Mouse (Mus musculus) forebrain, embryonic 10.5 days (tissue): ENCODE results near the gene Patj. TPM values are rescaled to one million over a fixed set of nuclear protein-coding genes. Genes with fewer than 3 reads are reported as not detected.

Source experiments
- DNase-seq: peaks from one replicate; pipeline ENCODE4 v3.0.0-alpha.2; 2017; ENCODE audit warnings: low spot score; ENCODE audit errors: extremely low spot score
- H3K27ac ChIP-seq: fragments of 300-500 bp; sonication (generic); 2 replicates; pipeline ENCODE4 v1.5.1; 2016; ENCODE audit warnings: mild to moderate bottlenecking
- H3K27me3 ChIP-seq: fragments of 300-500 bp; sonication (generic); 2 replicates; pipeline ENCODE4 v1.6.1; 2016; ENCODE audit warnings: mild to moderate bottlenecking; ENCODE audit not compliant: poor library complexity, severe bottlenecking
- H3K36me3 ChIP-seq: fragments of 300-500 bp; sonication (generic); replicated peaks from 2 replicates; pipeline ENCODE4 v1.6.1; 2016; ENCODE audit warnings: mild to moderate bottlenecking, moderate library complexity
- H3K4me1 ChIP-seq: fragments of 300-500 bp; sonication (generic); 2 replicates; pipeline ENCODE4 v1.6.1; 2016
- H3K4me3 ChIP-seq: fragments of 300-500 bp; sonication (generic); 2 replicates; pipeline ENCODE4 v1.5.1; 2016; ENCODE audit warnings: mild to moderate bottlenecking, moderate library complexity
- H3K9me3 ChIP-seq: fragments of 300-500 bp; sonication (generic); 2 replicates; pipeline ENCODE4 v1.6.1; 2016; ENCODE audit warnings: mild to moderate bottlenecking, moderate library complexity
- WGBS: fragments of 180-500 bp; shearing (Covaris S2); methylation state at CpG from one replicate; pipeline ENCODE4 v1.1.7; 2016; 5-methylcytosine and 5-hydroxymethylcytosine counted together
- polyA plus RNA-seq: library from polyadenylated mRNA; unstranded; fragments of >200 nt; fragmentation: Nextera tagmentation; extraction: Ambion mirVana; gene quantifications from 2 replicates; pipeline ENCODE4 v1.2.1, GENCODE M21; 2016

Patj gene
- polyA plus RNA-seq, 1 experiment from 2014 or later = 11.2 TPM

- no peak for DNase-seq
- H3K27me3 ChIP-seq = no peaks in the 10 kb centered on the region
- H3K4me3 ChIP-seq = no peak overlapping the region
- peaks cover 5% of the 10 kb centered on the region; the same call in 1 of the 2 replicates for H3K9me3 ChIP-seq
- peaks cover 5% of the 10 kb centered on the region; the same call in 1 of the 2 replicates for H3K4me1 ChIP-seq
- H3K27ac ChIP-seq = no peak overlapping the region
- 63% methylated on average over 4 of the region's 4 CpGs for WGBS
- no peaks in the 10 kb centered on the region for H3K36me3 ChIP-seq
Observed at GRCm38 (mm10) chr4:98569904-98570303, 174.3 kb downstream of the Patj start.

- Histone ChIP-seq H3K36me3 (no peaks in the 10 kb centered on the region), H3K27ac (peak overlapping the region; percentile 79; the same call in 1 of the 2 replicates), H3K27me3 (no peaks in the 10 kb centered on the region), H3K4me3 (no peak overlapping the region), H3K9me3 (peaks cover 5% of the 10 kb centered on the region; the same call in 1 of the 2 replicates), H3K4me1 (peaks cover 25% of the 10 kb centered on the region)
- DNase-seq = no peak
Observed at GRCm38 (mm10) chr4:98577275-98577674, 181.7 kb downstream of the Patj start.

- Histone ChIP-seq H3K36me3 (no peaks in the 10 kb centered on the region), H3K4me1 (peaks cover 28% of the 10 kb centered on the region), H3K27ac (peak overlapping the region; percentile 79), H3K27me3 (no peaks in the 10 kb centered on the region), H3K9me3 (peaks cover 5% of the 10 kb centered on the region; the same call in 1 of the 2 replicates), H3K4me3 (no peak overlapping the region; the same call in 1 of the 2 replicates)
- 59% methylated on average over 3 of the region's 3 CpGs for WGBS
- DNase-seq = no peak
Observed at GRCm38 (mm10) chr4:98577957-98578541, 182.5 kb downstream of the Patj start.

- 72% methylated on average over 8 of the region's 8 CpGs for whole genome bisulfite sequencing
Observed at GRCm38 (mm10) chr4:98581456-98581855, 185.9 kb downstream of the Patj start.

GRCm38 (mm10) chr4:98584023-98584422 is 188.4 kb downstream of the Patj start:
- no peaks in the 10 kb centered on the region for H3K36me3 ChIP-seq
- H3K4me3 ChIP-seq = no peak overlapping the region
- no peak overlapping the region for H3K27ac ChIP-seq
- 83% methylated on average over 5 of the region's 5 CpGs for WGBS
- no peaks in the 10 kb centered on the region for H3K9me3 ChIP-seq
- no peaks in the 10 kb centered on the region for H3K27me3 ChIP-seq
- no peak for DNase-seq
- H3K4me1 ChIP-seq = peaks cover 13% of the 10 kb centered on the region; the same call in 1 of the 2 replicates

More at GRCm38 (mm10) chr4:98581456-98581855, 185.9 kb downstream of the Patj start:
- no peaks in the 10 kb centered on the region for H3K36me3 ChIP-seq
- H3K27ac ChIP-seq = no peak overlapping the region
- no peak overlapping the region for H3K4me3 ChIP-seq
- DNase-seq = no peak
- H3K4me1 ChIP-seq = peaks cover 28% of the 10 kb centered on the region
- H3K27me3 ChIP-seq = no peaks in the 10 kb centered on the region
- no peaks in the 10 kb centered on the region for H3K9me3 ChIP-seq

- WGBS = 85% methylated on average over 4 of the region's 4 CpGs
- Histone ChIP-seq H3K27ac (no peak overlapping the region), H3K36me3 (no peaks in the 10 kb centered on the region), H3K27me3 (no peaks in the 10 kb centered on the region), H3K9me3 (no peaks in the 10 kb centered on the region), H3K4me1 (peaks cover 11% of the 10 kb centered on the region; the same call in 1 of the 2 replicates), H3K4me3 (no peak overlapping the region)
- no peak for DNase-seq
Observed at GRCm38 (mm10) chr4:98586303-98586702, 190.7 kb downstream of the Patj start.

- no peaks in the 10 kb centered on the region for H3K9me3 ChIP-seq
- H3K36me3 ChIP-seq = no peaks in the 10 kb centered on the region
- H3K27me3 ChIP-seq = no peaks in the 10 kb centered on the region
- H3K4me1 ChIP-seq = peaks cover 2% of the 10 kb centered on the region; the same call in 1 of the 2 replicates
- H3K27ac ChIP-seq = no peak overlapping the region
- no peak for DNase-seq
- 71% methylated on average over 2 of the region's 2 CpGs for WGBS
- no peak overlapping the region for H3K4me3 ChIP-seq
Observed at GRCm38 (mm10) chr4:98587686-98588085, 192.1 kb downstream of the Patj start.

- Histone ChIP-seq H3K4me1 (peaks cover 7% of the 10 kb centered on the region; the same call in 1 of the 2 replicates), H3K27ac (no peak overlapping the region), H3K27me3 (no peaks in the 10 kb centered on the region), H3K9me3 (no peaks in the 10 kb centered on the region), H3K36me3 (no peaks in the 10 kb centered on the region), H3K4me3 (no peak overlapping the region)
- no peak for DNase-seq
- WGBS = 91% methylated on average over 1 of the region's 1 CpGs
Observed at GRCm38 (mm10) chr4:98593961-98594360, 198.4 kb downstream of the Patj start.

- no peaks in the 10 kb centered on the region for H3K9me3 ChIP-seq
- H3K36me3 ChIP-seq = no peaks in the 10 kb centered on the region
- H3K4me3 ChIP-seq = no peak overlapping the region
- H3K4me1 ChIP-seq = peaks cover 5% of the 10 kb centered on the region; the same call in 1 of the 2 replicates
- DNase-seq = no peak
- 98% methylated on average over 1 of the region's 1 CpGs for WGBS
- H3K27me3 ChIP-seq = no peaks in the 10 kb centered on the region
- H3K27ac ChIP-seq = no peak overlapping the region
Observed at GRCm38 (mm10) chr4:98598546-98598971, 203.0 kb downstream of the Patj start.

GRCm38 (mm10) chr4:98599358-98599757 is 203.8 kb downstream of the Patj start:
- DNase-seq = no peak
- Histone ChIP-seq H3K4me1 (peaks cover 5% of the 10 kb centered on the region; the same call in 1 of the 2 replicates), H3K27ac (no peak overlapping the region), H3K27me3 (no peaks in the 10 kb centered on the region), H3K9me3 (no peaks in the 10 kb centered on the region), H3K36me3 (no peaks in the 10 kb centered on the region), H3K4me3 (no peak overlapping the region)
- WGBS = 87% methylated on average over 6 of the region's 6 CpGs

- WGBS = 76% methylated on average over 6 of the region's 6 CpGs
- H3K36me3 ChIP-seq = no peaks in the 10 kb centered on the region
- H3K27me3 ChIP-seq = no peaks in the 10 kb centered on the region
- no peak overlapping the region for H3K4me3 ChIP-seq
- no peak overlapping the region for H3K27ac ChIP-seq
- H3K9me3 ChIP-seq = no peaks in the 10 kb centered on the region
- H3K4me1 ChIP-seq = peaks cover 5% of the 10 kb centered on the region; the same call in 1 of the 2 replicates
- DNase-seq = no peak
Observed at GRCm38 (mm10) chr4:98603131-98603530, 207.5 kb downstream of the Patj start.

GRCm38 (mm10) chr4:98610501-98610900 is 214.9 kb downstream of the Patj start:
- H3K27me3 ChIP-seq = no peaks in the 10 kb centered on the region
- no peaks in the 10 kb centered on the region for H3K36me3 ChIP-seq
- no peaks in the 10 kb centered on the region for H3K4me1 ChIP-seq
- WGBS = 94% methylated on average over 2 of the region's 2 CpGs
- H3K27ac ChIP-seq = no peak overlapping the region
- no peak overlapping the region for H3K4me3 ChIP-seq
- no peak for DNase-seq
- H3K9me3 ChIP-seq = no peaks in the 10 kb centered on the region

GRCm38 (mm10) chr4:98614395-98614794 is 218.8 kb downstream of the Patj start:
- H3K4me1 ChIP-seq = no peaks in the 10 kb centered on the region
- H3K27me3 ChIP-seq = no peaks in the 10 kb centered on the region
- DNase-seq = no peak
- H3K36me3 ChIP-seq = no peaks in the 10 kb centered on the region
- WGBS = 94% methylated on average over 3 of the region's 3 CpGs
- H3K9me3 ChIP-seq = no peaks in the 10 kb centered on the region
- no peak overlapping the region for H3K4me3 ChIP-seq
- H3K27ac ChIP-seq = no peak overlapping the region
